Mouse (Mus musculus): ENCODE data around the gene Agap2. TPM values are rescaled to one million over a fixed set of nuclear protein-coding genes. Genes with fewer than 3 reads are reported as not detected.

Agap2 gene
- polyA plus RNA-seq, 1 experiment = 5.2 TPM

DNA sequence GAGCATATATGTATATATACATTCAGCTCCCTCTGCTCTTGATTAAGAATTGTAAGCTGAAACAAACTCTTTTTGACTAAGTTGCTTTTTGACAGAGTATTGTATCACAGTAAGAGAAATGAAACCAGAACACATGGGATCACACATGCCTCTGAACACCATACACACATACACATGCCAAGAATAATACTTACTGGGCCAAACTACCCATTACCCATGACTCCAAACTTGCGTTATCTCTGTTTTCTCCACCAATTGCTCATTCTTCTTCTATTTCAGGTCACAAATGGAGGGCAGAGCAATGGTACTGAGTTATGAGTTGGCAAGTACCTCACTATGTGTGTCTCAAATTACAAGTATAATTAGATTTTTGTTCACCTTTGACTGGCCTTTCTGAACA is 1.1 kb upstream of the Agap2 start:
- Histone ChIP-seq H3K4me3 (replicated peaks; ENCODE audit: extremely low read depth, low read depth, low read length) (no peak overlapping the region), H3K4me1 (ENCODE audit: control insufficient read depth, insufficient read depth, low read length) (peaks cover 7% of the 10 kb centered on the region)
- 85% methylated on average over 1 of the region's 1 CpGs for WGBS
- TF ChIP-seq CTCF (IDR thresholded peaks at IDR 0.05; ENCODE audit: insufficient read depth, low read length) (no peak), POLR2A (IDR thresholded peaks at IDR 0.05; ENCODE audit: borderline replicate concordance, extremely low read depth, low read depth, low read length) (no peak)
- no peak for DNase-seq

GRCm38 (mm10) chr10:127075651-127076050 is 567 bp downstream of the Agap2 start:
- Histone ChIP-seq H3K4me3 (replicated peaks; ENCODE audit: extremely low read depth, low read depth, low read length) (peak overlapping the region; percentile 57), H3K4me1 (ENCODE audit: control insufficient read depth, insufficient read depth, low read length) (peaks cover 3% of the 10 kb centered on the region)
- TF ChIP-seq CTCF (IDR thresholded peaks at IDR 0.05; ENCODE audit: insufficient read depth, low read length) (no peak), POLR2A (IDR thresholded peaks at IDR 0.05; ENCODE audit: borderline replicate concordance, extremely low read depth, low read depth, low read length) (no peak)
- WGBS = 50% methylated on average over 8 of the region's 8 CpGs
- DNase-seq = no peak

DNA sequence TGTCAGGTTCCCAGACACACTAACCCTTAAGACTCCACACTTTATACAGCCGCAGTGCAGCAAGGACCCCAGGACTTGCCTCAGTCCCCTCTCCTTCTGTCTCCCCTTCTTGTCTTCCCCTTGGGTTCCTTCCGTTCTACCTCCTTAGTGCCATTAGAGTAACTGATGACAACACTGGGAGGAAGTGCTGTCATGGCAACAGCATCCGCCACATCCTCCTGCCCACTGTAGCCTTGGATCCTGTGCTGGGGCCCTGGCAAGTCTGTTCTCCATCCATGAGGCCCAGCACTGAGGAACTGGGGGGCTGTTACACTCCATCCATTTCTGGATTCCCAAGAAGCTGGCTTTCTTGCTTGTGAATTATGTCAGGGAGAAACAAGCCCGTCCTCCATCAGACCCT is 998 bp downstream of the Agap2 start:
- H3K4me3 ChIP-seq (replicated peaks; ENCODE audit: extremely low read depth, low read depth, low read length) = no peak overlapping the region
- TF ChIP-seq POLR2A (IDR thresholded peaks at IDR 0.05; ENCODE audit: borderline replicate concordance, extremely low read depth, low read depth, low read length) (no peak), CTCF (IDR thresholded peaks at IDR 0.05; ENCODE audit: insufficient read depth, low read length) (no peak)
- no peak for DNase-seq
- H3K4me1 ChIP-seq (ENCODE audit: control insufficient read depth, insufficient read depth, low read length) = peaks cover 3% of the 10 kb centered on the region
- 35% methylated on average over 4 of the region's 4 CpGs for WGBS

DNA sequence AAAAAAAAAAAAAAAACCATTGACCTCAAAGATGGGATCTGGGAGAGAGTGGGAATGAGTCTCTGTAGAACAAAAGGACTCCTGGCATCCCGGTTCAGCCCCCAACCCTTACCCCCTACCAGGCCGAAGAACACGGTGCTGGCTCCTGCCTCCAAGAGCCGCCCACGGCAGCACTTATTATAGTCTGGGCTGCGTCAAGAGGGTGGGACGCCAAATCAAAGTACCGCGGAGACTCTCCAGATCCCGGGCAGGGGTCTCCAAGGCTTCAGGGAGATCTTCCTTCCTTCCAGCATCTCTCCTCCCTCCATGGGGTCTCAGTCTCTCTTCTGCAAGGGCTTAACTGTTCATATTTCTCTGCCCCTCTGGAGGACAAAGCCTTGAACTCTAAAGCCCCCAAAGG is 2.4 kb downstream of the Agap2 start:
- 19% methylated on average over 10 of the region's 10 CpGs for WGBS

GRCm38 (mm10) chr10:127078001-127078676 is 3.1 kb downstream of the Agap2 start:
- Histone ChIP-seq H3K4me1 (ENCODE audit: control insufficient read depth, insufficient read depth, low read length) (peaks cover 3% of the 10 kb centered on the region), H3K4me3 (replicated peaks; ENCODE audit: extremely low read depth, low read depth, low read length) (no peak overlapping the region)
- 16% methylated on average over 12 of the region's 12 CpGs for WGBS
- TF ChIP-seq POLR2A (IDR thresholded peaks at IDR 0.05; ENCODE audit: borderline replicate concordance, extremely low read depth, low read depth, low read length) (no peak), CTCF (IDR thresholded peaks at IDR 0.05; ENCODE audit: insufficient read depth, low read length) (no peak)
- no peak for DNase-seq

More for the DNA sequence above, 2.4 kb downstream of the Agap2 start:
- TF ChIP-seq CTCF (IDR thresholded peaks at IDR 0.05; ENCODE audit: insufficient read depth, low read length) (no peak), POLR2A (IDR thresholded peaks at IDR 0.05; ENCODE audit: borderline replicate concordance, extremely low read depth, low read depth, low read length) (no peak)
- peaks cover 3% of the 10 kb centered on the region for H3K4me1 ChIP-seq (ENCODE audit: control insufficient read depth, insufficient read depth, low read length)
- H3K4me3 ChIP-seq (replicated peaks; ENCODE audit: extremely low read depth, low read depth, low read length) = no peak overlapping the region
- no peak for DNase-seq

- no peak for DNase-seq
- Histone ChIP-seq H3K4me3 (replicated peaks; ENCODE audit: extremely low read depth, low read depth, low read length) (peak overlapping the region; percentile 13), H3K4me1 (ENCODE audit: control insufficient read depth, insufficient read depth, low read length) (peaks cover 3% of the 10 kb centered on the region)
- no peak for TF ChIP-seq CTCF (IDR thresholded peaks at IDR 0.05; ENCODE audit: insufficient read depth, low read length)
- TF ChIP-seq POLR2A (IDR thresholded peaks at IDR 0.05; ENCODE audit: borderline replicate concordance, extremely low read depth, low read depth, low read length) = no peak
- WGBS = 12% methylated on average over 47 of the region's 49 CpGs
Observed at GRCm38 (mm10) chr10:127078677-127079575, 3.8 kb downstream of the Agap2 start.

DNA sequence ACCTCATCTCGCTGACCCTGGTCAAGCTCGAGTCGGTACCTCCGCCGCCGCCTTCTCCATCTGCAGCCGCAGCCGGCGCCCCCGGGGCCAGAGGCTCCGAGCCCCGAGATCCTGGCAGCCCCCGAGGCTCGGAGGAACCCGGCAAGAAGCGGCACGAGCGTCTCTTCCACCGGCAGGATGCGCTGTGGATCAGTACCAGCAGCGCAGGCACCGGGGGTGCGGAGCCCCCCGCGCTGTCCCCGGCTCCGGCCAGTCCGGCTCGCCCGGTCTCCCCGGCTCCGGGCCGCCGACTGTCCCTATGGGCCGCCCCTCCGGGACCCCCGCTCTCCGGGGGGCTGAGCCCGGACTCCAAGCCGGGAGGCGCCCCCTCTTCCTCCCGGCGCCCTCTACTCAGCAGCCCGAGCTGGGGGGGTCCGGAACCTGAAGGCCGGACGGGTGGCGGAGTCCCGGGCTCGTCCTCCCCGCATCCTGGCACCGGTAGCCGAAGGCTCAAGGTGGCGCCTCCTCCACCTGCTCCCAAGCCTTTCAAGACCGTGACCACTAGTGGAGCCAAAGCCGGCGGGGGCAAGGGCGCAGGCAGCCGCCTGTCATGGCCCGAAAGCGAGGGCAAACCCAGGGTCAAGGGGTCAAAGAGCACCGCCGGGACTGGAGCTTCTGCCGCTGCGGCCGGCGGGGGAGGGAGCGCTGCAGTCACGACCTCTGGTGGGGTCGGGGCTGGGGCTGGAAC is 4.7 kb downstream of the Agap2 start:
- no peak for DNase-seq
- TF ChIP-seq POLR2A (IDR thresholded peaks at IDR 0.05; ENCODE audit: borderline replicate concordance, extremely low read depth, low read depth, low read length) = no peak
- TF ChIP-seq CTCF (IDR thresholded peaks at IDR 0.05; ENCODE audit: insufficient read depth, low read length) = no peak
- 20% methylated on average over 70 of the region's 70 CpGs for WGBS
- peaks cover 3% of the 10 kb centered on the region for H3K4me1 ChIP-seq (ENCODE audit: control insufficient read depth, insufficient read depth, low read length)
- H3K4me3 ChIP-seq (replicated peaks; ENCODE audit: extremely low read depth, low read depth, low read length) = no peak overlapping the region

DNA sequence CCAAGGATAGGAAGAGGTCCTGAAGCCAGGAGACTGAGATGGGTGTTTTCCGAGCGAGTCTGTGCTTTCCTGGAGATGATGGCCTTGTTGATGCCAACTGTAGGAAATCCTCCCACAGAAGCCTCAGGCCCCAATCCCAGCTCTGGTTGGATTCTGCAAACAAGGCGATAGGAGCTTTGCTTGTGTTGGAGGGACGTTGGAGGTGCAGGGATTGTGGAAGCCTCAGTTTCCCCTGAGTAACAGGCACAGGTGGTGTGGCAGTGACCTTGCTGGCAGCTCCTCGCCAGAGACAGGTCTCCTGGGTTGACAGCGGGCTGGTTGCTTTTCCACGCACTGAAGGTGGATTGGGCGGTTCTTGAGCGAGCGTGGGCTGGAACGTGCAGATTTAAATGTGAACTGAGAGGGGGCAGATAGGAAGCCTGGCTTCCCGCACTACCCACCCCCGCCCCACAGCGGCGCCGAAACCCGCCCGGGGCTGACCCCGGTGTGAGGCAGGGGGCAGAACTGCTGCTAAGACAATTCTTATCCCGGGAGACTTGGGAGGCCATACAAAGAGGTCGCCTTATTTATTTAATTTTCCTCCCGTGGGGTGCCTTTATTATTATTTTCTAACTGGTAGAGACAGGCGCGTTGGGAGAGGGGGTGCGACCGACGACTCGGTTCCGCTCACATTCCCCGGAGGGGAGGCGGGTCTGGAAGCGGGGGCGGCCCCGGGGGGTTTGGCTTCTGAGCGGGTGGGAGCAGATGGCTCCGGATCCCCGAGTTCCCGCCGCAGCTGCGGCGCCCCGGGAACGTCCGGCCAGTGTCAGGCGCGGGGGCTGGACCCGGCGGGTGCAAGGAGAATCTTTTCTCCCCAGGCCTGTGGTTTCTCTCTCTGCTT is 6.1 kb downstream of the Agap2 start:
- Histone ChIP-seq H3K4me3 (replicated peaks; ENCODE audit: extremely low read depth, low read depth, low read length) (no peak overlapping the region), H3K4me1 (ENCODE audit: control insufficient read depth, insufficient read depth, low read length) (peaks cover 3% of the 10 kb centered on the region)
- DNase-seq = no peak
- 11% methylated on average over 48 of the region's 48 CpGs for WGBS
- TF ChIP-seq POLR2A (IDR thresholded peaks at IDR 0.05; ENCODE audit: borderline replicate concordance, extremely low read depth, low read depth, low read length) (no peak), CTCF (IDR thresholded peaks at IDR 0.05; ENCODE audit: insufficient read depth, low read length) (no peak)

All from lung, adult 2 months (tissue).